Mouse (Mus musculus): ENCODE data around the gene E2f1. TPM values are rescaled to one million over a fixed set of nuclear protein-coding genes. Genes with fewer than 3 reads are reported as not detected.

Gene E2f1
- 5.3 and 6.5 TPM in 2 replicates for total RNA-seq (2012; rRNA removed)
- 4.5 and 5.1 TPM in 2 replicates for total RNA-seq (2014; rRNA removed)
- polyA plus RNA-seq (2012; ENCODE audit: insufficient read length, low read depth): 19.4 and 19.6 TPM in 2 replicates

DNA sequence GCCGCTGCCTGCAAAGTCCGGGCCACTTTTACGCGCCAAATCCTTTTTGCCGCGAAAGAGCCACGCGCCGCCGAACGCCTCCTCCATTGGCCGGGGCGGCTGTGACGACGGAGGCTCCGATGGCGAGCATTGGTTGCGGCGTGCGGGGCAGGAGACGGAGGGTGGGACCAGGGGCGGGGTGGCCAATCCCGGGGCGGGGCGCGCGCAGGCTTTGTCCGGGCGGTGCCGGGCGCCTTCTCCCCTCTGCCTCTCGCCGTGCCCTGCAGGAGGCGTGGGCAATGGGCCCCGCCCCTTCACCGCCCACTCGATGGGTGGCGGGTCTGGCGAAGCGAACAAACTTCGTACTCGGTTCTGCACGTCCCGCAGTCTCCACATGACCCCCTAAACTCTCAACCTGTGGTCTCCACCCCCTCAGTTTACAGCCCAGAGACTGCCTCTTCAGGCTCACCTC, at the start of gene E2f1:
Gene E2f1, minus strand, starts transcription at position 57 of the 451 bp plus-strand sequence.
- Histone ChIP-seq H3K79me2 (replicated peaks; ENCODE audit: control insufficient read depth, extremely low read depth, insufficient read depth, poor library complexity, severe bottlenecking) (peaks cover 22% of the 10 kb centered on the region), H3K9me3 (replicated peaks; ENCODE audit: low read length) (no peaks in the 10 kb centered on the region), H3K36me3 (replicated peaks in 1 of 2; ENCODE audit: control insufficient read depth in 1 of 2, insufficient read depth in 1 of 2, low read length in 1 of 2) (peaks cover 0 to 19% of the 10 kb centered on the region in 2 experiments), H3K4me2 (ENCODE audit: insufficient read depth, low read depth, poor library complexity, severe bottlenecking) (peak within 1 kb of the TSS; percentile 90), H3K27me3 (replicated peaks) (no peaks in the 10 kb centered on the region), H3K27ac (ENCODE audit: insufficient read depth, low read depth) (peak within 1 kb of the TSS; percentile 56), H3K9ac (ENCODE audit: insufficient read depth, low read depth) (peak within 1 kb of the TSS; percentile 64), H3K4me3 (replicated peaks in 1 of 3; ENCODE audit: low read depth in 2 of 3, low read length in 2 of 3, poor library complexity in 1 of 3) (peak within 1 kb of the TSS; percentile 74 to 95 (median 75)), H3K4me1 (ENCODE audit: control insufficient read depth in 1 of 2, insufficient read depth in 2 of 2) (peaks cover 7 to 52% of the 10 kb centered on the region in 2 experiments)
- TF ChIP-seq NELFE (IDR thresholded peaks at IDR 0.05; ENCODE audit: low read depth, low read length) (peak; percentile 57), E2F4 (IDR thresholded peaks at IDR 0.05; ENCODE audit: insufficient replicate concordance, low read depth, low read length) (0 out of 2 replicates have a peak, but pooled peaks have one; percentile 18), ZMIZ1 (IDR thresholded peaks at IDR 0.05; ENCODE audit: low read depth, low read length) (peak; percentile 77), USF1 (IDR thresholded peaks at IDR 0.05; ENCODE audit: low read depth, low read length) (peak; percentile 79), POLR2AphosphoS2 (IDR thresholded peaks at IDR 0.05; ENCODE audit: low read depth, low read length) (no peak), HCFC1 (IDR thresholded peaks at IDR 0.05; ENCODE audit: low read depth, low read length) (no peak; the same call in 1 of the 2 replicates), MAFK (IDR thresholded peaks at IDR 0.05; ENCODE audit: insufficient replicate concordance, low read length) (no peak), CTCF (conservative IDR thresholded peaks at IDR 0.05 in 1 of 2, IDR thresholded peaks at IDR 0.05 in 1 of 2; ENCODE audit: low read depth in 2 of 2, low read length in 2 of 2) (no peak), ETS1 (conservative IDR thresholded peaks at IDR 0.05; ENCODE audit: low read depth, low read length) (no peak), MAZ (IDR thresholded peaks at IDR 0.05; ENCODE audit: low read depth, low read length) (0 out of 2 replicates have a peak, but pooled peaks have one; percentile 53), USF2 (conservative IDR thresholded peaks at IDR 0.05; ENCODE audit: low read depth, low read length) (no peak; the same call in 1 of the 2 replicates), RAD21 (IDR thresholded peaks at IDR 0.05; ENCODE audit: low read depth, low read length) (no peak), RCOR1 (conservative IDR thresholded peaks at IDR 0.05; ENCODE audit: low read depth, low read length) (no peak), JUN (IDR thresholded peaks at IDR 0.05; ENCODE audit: insufficient read depth, low read depth, low read length) (no peak), POLR2A (IDR thresholded peaks at IDR 0.05; ENCODE audit: low read depth, low read length) (peak; percentile 66), UBTF (IDR thresholded peaks at IDR 0.05; ENCODE audit: low read depth, low read length) (no peak), SMC3 (IDR thresholded peaks at IDR 0.05; ENCODE audit: low read depth, low read length) (no peak), TCF12 (IDR thresholded peaks at IDR 0.05; ENCODE audit: low read depth, low read length) (peak; percentile 44; the same call in 1 of the 2 replicates), MEF2A (IDR thresholded peaks at IDR 0.05; ENCODE audit: borderline replicate concordance, low read depth, low read length) (0 out of 2 replicates have a peak, but pooled peaks have one; percentile 18), PAX5 (IDR thresholded peaks at IDR 0.05; ENCODE audit: low read length) (no peak), KAT2A (IDR thresholded peaks at IDR 0.05; ENCODE audit: insufficient replicate concordance, low read length) (0 out of 2 replicates have a peak, but pooled peaks have one; percentile 56), ZKSCAN1 (IDR thresholded peaks at IDR 0.05; ENCODE audit: borderline replicate concordance, low read depth, low read length) (no peak), CHD1 (IDR thresholded peaks at IDR 0.05; ENCODE audit: low read depth, low read length) (no peak), BHLHE40 (IDR thresholded peaks at IDR 0.05; ENCODE audit: low read depth, low read length) (peak; percentile 19; the same call in 1 of the 2 replicates), JUND (conservative IDR thresholded peaks at IDR 0.05; ENCODE audit: low read depth, low read length) (no peak), IRF4 (IDR thresholded peaks at IDR 0.05; ENCODE audit: low read depth, low read length) (no peak; the same call in 1 of the 2 replicates), GABPA (IDR thresholded peaks at IDR 0.05; ENCODE audit: insufficient replicate concordance, low read depth, low read length) (no peak), MAX (IDR thresholded peaks at IDR 0.05; ENCODE audit: low read length) (peak; percentile 80), EP300 (IDR thresholded peaks at IDR 0.05; ENCODE audit: low read length) (no peak), ZC3H11A (IDR thresholded peaks at IDR 0.05; ENCODE audit: low read depth, low read length) (no peak), TBP (conservative IDR thresholded peaks at IDR 0.05; ENCODE audit: low read depth, low read length) (no peak), MXI1 (IDR thresholded peaks at IDR 0.05; ENCODE audit: low read depth, low read length) (peak; percentile 74), SIN3A (IDR thresholded peaks at IDR 0.05; ENCODE audit: low read length) (peak; percentile 86; the same call in 1 of the 2 replicates), NRF1 (IDR thresholded peaks at IDR 0.05; ENCODE audit: low read depth, low read length) (peak; percentile 82), ZNF384 (IDR thresholded peaks at IDR 0.05; ENCODE audit: low read depth, low read length) (no peak), ELF1 (IDR thresholded peaks at IDR 0.05; ENCODE audit: low read depth, low read length) (no peak; the same call in 1 of the 2 replicates), MYC (IDR thresholded peaks at IDR 0.05; ENCODE audit: low read depth, low read length) (peak; percentile 48; the same call in 1 of the 2 replicates), CHD2 (IDR thresholded peaks at IDR 0.05; ENCODE audit: low read length) (peak; percentile 54; the same call in 1 of the 2 replicates)
- peak; percentile 94 for DNase-seq (ENCODE audit: extremely low read depth)
- dilution Hi-C loops (cut with MboI; ENCODE audit: extremely low pct_ligation_motif_present, extremely low pct_unique_long_range_greater_than_20kb, low sequenced_read_pairs): no loop called here
- in situ Hi-C loops (cut with MboI; ENCODE audit: low pct_ligation_motif_present, low pct_unique_long_range_greater_than_20kb, low sequenced_read_pairs): no loop called here

Data from CH12.LX (cell line).